Mouse (Mus musculus) embryo, embryonic 10 days (tissue): ENCODE data around the gene Gm609.

Experiments used
- DNase-seq: peaks from one replicate; pipeline ENCODE4 v3.0.0-alpha.2; 2015; ENCODE audit warnings: low spot score

Gene Gm609

DNA sequence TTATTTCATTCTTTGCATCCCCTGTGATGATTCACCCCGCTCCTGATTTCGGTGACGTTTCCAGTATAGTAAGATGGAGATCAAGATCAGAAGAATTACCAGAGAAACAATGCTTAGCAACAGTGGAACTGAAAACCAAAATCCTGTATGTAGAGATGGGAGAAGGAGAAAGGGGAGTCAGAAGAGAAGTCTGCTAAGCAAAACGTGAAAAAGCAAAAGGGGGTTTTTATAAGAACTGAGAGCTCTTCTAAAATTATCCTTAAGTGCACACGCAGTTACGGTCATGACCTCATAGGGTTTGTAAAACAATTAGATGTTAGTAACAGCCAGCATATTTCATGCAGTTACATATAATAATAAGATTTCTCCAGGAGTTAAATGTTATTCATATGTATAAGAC lies 100.5 kb downstream of the Gm609 start:
- DNase-seq, result no peak

DNA sequence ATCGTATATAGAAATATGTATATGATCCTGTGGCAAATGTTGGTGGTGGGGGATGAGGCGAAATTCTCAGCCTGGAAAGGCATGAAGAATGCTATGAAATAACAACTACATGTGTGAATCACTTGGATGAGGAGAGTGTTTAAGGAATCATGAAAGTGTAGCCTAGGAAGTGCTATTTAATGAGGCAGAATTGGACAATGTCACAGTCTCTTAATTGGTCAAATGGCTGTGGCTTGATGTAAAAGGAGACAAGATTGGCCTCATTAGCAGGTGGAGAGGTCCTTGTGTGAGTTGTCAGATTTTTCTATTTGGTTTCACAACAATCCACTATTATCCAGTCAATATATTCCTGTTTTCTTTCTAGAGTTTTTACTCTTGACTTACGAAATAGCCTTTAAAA lies 101.1 kb downstream of the Gm609 start:
- no peak for DNase-seq

DNA sequence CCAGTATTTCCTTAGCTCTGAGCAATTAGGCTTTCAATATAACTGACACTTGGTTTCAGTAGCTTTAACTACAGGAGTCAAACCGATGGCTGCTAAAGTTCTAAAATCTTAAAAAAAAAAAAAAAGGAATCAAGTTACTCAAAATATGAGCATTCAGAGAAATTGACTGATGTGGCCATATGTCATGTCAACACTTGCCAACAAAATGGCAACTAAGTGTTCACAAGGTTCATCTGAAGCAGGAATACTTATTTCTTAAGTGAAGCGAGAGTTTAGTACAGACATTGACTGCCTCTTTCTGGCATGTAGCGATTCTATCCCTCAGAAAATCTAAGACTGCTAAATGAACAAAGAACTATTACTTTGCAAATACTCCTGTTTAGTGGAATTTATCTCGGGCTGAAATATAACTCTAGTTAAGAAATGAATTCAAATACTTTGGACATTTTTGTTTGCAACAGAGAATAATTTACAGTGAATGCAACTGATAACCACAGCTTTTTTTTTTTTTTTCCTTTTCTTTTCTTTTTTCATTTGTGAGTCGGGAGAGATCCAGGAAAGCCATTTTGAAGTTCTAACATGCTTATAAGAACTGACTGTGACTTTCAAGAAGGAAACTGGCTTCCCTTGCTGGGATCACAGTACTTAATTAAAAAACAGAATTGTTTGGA lies 102.3 kb downstream of the Gm609 start:
- no peak for DNase-seq

DNA sequence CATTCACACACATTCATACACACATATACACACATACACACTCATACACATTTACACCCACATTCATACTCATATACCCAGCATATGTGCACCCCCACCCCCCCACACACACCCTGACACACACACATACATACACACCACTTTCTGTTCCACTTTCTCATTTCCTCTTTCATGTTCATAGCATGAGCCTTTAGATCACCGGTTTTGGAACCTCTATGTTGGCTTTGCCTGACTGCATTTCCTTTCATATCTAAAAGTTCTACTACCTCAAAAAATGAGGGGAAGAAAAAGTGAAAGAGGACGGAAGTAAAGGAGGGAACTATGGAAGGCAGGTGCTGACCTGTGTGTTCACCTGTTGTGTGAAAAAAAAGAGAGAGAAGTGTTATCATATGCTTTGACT lies 102.9 kb downstream of the Gm609 start:
- no peak for DNase-seq

DNA sequence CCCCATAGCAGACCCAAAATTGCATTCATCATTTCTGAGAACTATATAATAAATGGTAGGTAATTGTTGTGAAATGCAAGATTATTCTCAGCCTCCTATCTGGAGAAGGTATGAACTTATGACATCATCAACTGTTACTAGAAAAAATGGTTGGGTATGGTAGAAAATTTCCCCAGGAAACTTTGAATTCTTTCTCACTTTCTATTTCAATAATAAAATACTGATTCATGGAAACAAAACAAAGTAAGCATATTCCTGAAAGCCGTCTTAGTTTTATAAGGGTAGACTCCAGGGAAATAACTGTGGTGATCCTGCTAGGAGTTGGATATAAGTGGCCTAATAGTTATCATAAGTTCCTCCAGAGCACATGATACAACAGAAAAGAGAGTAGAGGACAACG lies 103.7 kb downstream of the Gm609 start:
- DNase-seq, result no peak

DNA sequence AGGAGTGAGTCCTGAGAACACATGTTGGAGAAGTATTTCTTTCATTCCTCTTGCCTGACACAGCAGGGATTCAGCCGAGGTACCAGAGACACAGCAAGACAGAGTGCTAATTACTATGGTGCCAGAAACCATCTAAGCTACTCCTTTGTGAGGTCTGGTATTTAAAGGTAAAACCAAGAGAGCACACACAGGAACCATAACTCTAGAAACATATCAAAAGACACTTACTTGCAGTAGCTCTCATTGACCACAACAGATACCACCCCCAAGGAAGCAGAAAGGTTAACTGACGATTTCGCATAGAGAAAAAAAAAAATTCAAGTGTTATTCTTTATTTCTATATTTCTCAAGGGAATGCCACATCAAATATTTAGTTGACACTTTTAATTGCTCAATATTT lies 111.0 kb downstream of the Gm609 start:
- DNase-seq, result no peak

DNA sequence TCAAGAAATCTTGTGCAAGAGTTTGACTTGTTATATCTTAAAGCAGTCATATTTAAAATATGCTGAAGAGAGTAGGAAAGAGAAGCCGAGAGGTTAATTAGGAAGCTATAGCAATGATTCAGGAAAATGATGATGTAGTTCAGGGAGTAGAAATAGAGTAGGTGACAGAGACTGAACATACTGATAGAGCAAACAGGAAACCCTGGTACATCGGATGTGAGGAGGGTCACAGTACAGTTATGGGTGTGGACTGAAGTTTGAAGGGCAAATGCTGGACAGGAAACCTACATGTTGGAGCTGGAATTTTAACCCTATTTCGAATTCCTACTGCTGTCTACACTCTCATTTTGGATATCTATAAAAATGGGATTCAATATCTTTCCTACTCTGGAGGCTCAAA lies 113.8 kb downstream of the Gm609 start:
- no peak for DNase-seq

DNA sequence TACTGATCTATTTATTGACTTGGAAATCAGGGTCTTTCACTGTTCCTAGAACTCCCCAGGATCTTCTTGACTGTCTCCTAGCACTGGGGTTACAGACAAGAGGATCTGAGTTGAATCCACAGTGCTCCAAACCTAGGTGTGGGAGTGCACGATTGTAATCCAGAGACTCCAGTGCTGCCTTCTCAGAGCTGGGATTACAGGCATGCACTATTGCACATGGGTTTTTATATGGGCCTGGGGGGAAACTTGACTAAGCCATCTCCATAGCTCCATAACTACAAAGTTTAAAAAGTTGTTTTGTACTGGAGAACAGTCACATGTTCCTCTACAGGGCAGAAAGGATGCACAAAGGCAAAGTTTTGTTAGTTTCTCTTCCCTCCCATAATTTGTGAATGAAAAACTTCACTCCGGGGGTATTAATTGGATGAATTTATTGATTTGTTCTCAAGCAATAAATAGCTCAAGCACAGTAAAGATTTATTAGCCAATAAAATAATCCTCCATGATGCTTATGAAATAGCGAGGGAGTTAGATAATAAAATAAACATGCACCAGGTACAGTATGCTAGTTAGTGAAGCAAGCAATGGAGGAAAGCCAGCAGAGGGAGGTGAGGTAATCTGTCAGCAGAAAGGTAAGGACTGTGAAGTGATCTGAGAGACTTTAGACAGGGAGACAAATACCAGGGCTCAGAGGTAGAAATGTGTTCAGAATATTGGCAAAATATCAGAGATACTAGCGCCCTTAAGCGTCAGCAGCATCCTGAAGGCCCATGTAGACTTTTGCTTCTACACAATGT lies 114.4 kb downstream of the Gm609 start:
- no peak for DNase-seq

DNA sequence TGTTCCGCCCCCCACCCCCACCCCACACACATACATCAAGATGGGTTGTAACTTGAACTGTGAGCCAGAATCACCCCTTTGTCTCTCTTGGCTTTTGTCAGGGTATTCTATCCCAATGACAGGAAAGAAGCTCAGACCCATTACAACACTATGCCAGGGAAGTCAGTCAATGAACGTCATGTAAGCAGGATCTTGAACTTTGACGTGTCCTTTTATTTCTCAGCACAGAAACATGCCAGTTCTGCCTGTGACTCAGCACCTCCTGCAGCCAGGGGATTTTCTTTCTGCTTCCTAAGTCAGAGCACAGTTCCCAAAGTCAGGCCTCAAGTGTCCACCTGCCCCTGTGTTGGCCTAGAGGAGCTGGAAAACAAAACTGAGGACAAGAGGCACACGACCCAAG lies 115.4 kb downstream of the Gm609 start:
- DNase-seq, result no peak

DNA sequence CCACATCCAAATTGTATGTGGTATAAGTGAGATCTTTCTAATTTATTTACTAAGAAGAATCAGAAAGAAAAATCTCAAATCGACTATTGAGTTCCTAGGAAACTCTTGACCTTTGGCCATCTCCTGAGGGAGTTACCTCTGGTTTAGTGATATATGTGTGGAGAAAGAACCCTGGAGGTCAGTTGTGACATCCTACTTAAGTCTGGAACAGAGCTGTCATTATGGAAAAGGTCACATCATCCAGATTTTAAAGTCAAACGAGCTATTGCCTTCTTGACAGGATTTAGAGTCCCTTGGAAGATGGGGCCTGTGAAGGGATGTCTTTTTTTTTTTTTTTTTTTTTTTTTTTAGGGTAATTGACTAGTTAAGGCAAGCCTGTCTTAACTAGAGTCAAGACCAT lies 116.0 kb downstream of the Gm609 start:
- DNase-seq, result no peak

DNA sequence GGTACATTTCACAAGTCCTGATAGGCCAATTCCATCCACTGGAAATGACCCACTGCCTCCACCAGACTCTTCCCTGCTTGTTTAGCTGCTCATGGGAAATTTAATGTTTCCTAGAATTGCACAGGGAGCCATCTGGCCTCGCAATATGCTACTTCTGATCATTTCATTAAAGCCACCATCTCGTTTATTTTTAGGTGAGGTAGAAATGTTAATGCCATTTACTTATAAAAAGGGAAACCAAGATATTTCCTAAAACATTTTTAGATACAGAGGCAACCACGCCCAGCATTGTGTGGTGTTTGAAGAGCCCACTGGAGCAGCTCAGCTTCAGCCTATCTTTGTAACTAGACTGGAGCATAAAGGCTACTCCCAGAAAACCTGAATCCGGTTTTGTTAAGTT lies 116.5 kb downstream of the Gm609 start:
- no peak for DNase-seq

DNA sequence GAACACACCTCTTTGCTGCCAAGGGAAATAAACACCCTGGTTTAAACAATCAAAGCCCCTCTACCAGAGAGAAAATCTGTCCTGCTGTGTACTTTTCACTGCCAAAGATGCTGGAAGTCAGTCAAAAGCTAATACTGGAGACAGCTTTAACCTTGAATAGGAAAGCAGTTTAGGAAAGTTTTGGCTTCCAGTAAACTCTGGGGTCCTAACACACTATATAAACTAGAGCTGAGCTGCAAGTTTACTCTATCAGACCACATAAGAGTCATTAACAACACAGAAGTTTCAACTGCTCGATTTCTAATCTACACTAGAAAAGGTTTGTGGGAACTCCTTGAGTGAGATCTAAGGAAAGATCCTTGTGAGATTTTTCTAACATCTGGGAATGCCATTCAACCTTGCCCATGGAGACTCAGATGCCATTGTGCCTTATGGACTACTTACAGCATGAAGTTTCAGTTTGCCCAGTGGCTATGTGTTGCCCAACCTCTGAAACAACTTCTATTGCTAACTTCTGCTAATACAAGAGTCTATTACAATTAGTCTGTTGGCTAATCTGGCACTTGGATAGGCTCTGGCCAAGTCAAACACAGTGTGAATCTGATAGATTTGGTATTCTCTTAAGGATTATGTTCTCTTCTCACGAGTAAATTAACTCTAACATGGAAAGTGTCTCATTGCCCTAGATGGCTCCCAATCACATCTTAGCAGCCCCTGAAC lies 117.1 kb downstream of the Gm609 start:
- DNase-seq, result no peak

DNA sequence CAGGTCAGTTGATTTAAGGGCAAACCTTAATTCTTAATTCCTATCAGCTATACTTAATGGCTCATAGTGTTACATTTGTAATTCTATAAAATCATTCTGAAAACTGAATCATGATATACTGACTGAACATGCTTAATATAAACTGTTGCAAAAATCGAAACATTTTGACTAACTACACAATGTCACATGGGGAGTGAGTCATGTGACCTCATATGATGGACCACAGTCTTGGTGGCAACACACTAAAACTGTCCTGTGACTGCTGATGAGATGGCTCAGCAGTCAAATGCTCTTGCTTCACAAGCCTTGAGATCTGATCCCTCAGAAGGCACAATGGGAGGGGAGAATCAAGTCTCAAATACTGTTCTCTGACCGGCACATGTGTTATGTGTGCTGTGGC lies 118.7 kb downstream of the Gm609 start:
- DNase-seq, result no peak

DNA sequence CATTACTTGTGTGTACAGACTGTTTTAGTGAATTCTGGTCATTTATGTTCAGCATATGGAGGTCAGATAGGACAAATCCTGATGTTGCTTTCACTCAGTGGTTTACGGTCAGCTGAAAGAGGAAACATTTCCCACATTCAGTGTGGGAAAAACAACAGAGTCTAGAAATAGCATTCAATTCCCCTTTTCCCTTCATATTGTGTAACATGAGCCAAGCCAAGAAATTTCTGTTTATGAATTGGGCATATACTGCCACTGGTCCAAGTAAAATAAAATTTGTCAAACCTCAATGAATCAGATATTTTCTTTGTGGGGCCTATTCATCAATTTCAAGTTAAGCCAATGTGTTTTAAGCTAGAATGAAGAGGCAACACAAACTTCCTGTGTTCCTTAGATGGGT lies 121.7 kb downstream of the Gm609 start:
- no peak for DNase-seq

DNA sequence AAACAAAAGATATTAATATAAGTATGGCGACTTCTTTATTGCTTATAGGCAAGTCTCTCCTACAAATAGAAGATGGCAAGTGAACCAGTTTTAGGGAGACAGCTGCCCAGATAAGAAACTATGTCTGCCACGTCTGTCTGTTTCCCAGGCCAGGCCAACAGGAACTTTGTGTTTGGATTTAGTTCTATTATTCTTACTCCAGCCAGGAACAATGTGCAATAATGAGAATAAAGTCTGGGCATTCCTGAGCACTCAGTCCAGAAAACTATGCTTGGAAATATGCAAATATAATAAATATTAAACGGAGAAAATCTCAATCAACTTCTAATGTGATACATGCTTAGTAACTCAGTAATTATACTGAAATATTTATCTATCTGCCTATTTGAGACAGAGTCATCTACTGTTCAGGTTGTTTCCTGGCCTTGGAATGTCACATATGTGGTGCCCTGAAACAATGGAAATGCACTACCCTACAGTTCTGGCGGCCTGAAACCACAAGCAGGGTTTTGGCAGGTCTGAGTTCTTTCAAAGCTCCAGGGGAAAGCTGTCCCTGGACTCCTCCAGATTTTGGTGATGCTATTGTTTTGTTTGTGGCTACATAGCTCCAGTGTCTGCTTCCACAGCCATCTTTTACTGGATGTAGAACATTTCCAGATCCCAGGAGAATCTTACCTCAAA lies 123.3 kb downstream of the Gm609 start:
- no peak for DNase-seq

DNA sequence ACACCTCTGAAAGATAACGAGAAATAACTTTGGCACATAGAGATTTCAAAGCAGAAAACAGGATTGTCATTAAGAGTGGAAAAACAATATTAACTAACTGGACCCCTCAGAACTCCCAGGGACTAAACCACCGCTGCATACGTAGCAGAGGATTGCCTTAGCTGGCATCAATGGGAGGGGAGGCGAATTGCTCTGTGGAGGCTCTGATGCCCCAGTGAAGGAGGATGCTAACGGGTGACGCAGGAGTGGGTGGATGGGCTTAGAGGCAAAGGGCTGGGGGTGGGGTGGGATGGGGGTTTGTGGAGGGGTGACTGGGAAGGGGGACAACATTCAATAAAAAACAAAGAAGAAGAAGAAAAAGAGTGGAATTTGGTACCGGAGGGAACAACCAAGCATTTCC lies 126.7 kb downstream of the Gm609 start:
- no peak for DNase-seq

DNA sequence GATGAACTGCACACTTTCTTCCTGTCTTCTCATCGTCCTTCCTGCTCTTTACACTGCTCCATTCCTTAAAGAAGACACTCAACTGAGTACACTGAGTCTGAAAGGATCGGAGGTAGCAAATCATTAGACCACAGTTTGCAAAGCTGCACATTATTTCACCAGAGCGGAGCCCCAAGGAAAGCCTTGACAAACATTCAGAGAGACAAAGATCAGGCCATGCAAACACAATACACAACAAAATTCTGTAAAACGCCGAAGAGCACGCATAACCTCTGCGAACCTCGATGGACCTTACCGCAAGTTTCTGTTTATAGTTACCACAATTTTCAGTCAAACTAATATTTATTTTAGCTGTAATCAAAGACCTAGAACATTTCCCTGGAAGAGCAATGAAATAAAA lies 127.4 kb downstream of the Gm609 start:
- no peak for DNase-seq

DNA sequence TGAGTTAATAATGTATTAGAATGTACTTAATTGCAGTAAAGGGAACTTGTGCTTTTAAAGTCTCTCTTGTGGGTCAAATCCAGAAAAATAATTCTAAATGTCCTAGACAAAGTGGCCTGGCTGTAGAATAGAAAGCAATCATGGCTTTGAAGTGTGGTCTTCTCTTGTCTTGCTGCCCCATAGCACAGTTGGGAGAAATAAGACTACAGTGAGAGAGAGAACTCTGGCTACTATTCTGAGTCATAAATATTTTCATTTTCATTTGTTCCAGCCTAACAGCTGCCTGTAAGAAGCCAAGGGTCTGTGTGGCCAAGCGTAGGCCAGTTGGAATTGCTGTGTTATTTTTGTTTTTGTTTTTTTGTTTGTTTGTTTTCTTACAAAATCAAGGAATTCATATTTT lies 128.1 kb downstream of the Gm609 start:
- DNase-seq, result no peak

DNA sequence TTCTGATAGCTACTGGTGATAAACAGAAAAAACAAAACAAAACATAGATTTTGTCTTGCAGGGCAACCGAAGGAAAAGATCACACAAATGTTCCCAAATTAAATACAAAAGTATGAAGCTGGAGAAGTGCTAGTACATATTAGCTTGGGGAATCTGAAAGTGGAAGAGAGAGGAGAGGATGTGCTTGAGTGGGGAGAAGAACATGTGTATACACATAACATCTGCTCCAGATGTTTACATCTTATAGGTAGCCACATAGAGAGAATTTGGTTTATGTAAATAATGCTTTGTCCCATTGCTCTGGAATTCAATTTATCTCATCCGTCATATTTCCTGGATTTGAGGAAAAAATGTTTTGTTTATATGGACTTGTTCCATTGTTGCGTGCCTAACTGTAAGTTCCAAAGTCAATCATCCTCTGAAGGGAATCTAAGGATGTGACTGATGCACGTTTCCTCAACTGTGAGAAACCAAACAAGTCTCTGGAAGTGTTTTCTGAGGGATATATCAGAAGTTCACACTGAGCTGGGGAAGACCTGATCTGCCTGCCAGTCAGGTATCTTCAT lies 129.2 kb downstream of the Gm609 start:
- DNase-seq, result no peak
